Mouse (Mus musculus) myocyte (in vitro differentiated cells): Measurements from ENCODE around the gene Gtf2a1. TPM values are rescaled to one million over a fixed set of nuclear protein-coding genes. Genes with fewer than 3 reads are reported as not detected.

Experiments
- H3K27me3 ChIP-seq: one replicate; pipeline ENCODE4 v1.6.1; 2011; ENCODE audit not compliant: control insufficient read depth, insufficient read depth, insufficient read length
- H3K36me3 ChIP-seq: one replicate; pipeline ENCODE4 v1.6.1; 2011; ENCODE audit not compliant: control insufficient read depth, insufficient read depth
- H3K4me2 ChIP-seq: one replicate; pipeline ENCODE4 v1.6.1; 2011; ENCODE audit warnings: low read depth, control low read depth
- H3K4me3 ChIP-seq: one replicate; pipeline ENCODE4 v1.5.1; 2011; ENCODE audit warnings: mild to moderate bottlenecking, control low read depth, moderate library complexity
- H3K79me2 ChIP-seq: one replicate; pipeline ENCODE4 v1.6.1; 2011; ENCODE audit not compliant: control insufficient read depth, insufficient read depth
- H3ac ChIP-seq: one replicate; pipeline ENCODE4 v1.6.1; 2011; ENCODE audit not compliant: control insufficient read depth, insufficient read length
- CEBPB ChIP-seq: IDR thresholded peaks from 2 replicates; pipeline ENCODE4 v1.6.1; 2011; ENCODE audit warnings: mild to moderate bottlenecking, moderate library complexity; ENCODE audit not compliant: poor library complexity, insufficient read depth, severe bottlenecking
- E2F4 ChIP-seq: IDR thresholded peaks from one replicate; pipeline ENCODE4 v1.6.1; 2011; ENCODE audit warnings: mild to moderate bottlenecking, control low read depth, moderate library complexity; ENCODE audit not compliant: insufficient read depth
- MAX ChIP-seq: IDR thresholded peaks from one replicate; pipeline ENCODE4 v1.6.1; 2011; ENCODE audit warnings: low read depth, mild to moderate bottlenecking, control low read depth
- MYOD1 ChIP-seq, 3 experiments: IDR thresholded peaks; one replicate each; pipeline ENCODE4 v1.6.1; 2011; ENCODE audit warnings: control low read depth in 2 of 3, low read depth in 2 of 3, mild to moderate bottlenecking in 2 of 3, moderate library complexity in 1 of 3; ENCODE audit not compliant: insufficient read length in 2 of 3, control insufficient read depth in 1 of 3
- MYOG ChIP-seq, 3 experiments: IDR thresholded peaks; one replicate each; pipeline ENCODE4 v1.6.1; 2011; ENCODE audit warnings: control low read depth in 2 of 3, low read depth in 2 of 3, mild to moderate bottlenecking in 2 of 3; ENCODE audit not compliant: insufficient read length in 2 of 3, control insufficient read depth in 1 of 3, insufficient read depth in 1 of 3
- POLR2A ChIP-seq: IDR thresholded peaks from one replicate; pipeline ENCODE4 v1.6.1; 2011; ENCODE audit warnings: low read depth, mild to moderate bottlenecking, control low read depth, moderate library complexity; ENCODE audit not compliant: insufficient read length
- POLR2AphosphoS2 ChIP-seq: IDR thresholded peaks from one replicate; pipeline ENCODE4 v1.6.1; 2011; ENCODE audit warnings: low read depth, control low read depth; ENCODE audit not compliant: insufficient read length
- REST ChIP-seq: IDR thresholded peaks from one replicate; pipeline ENCODE4 v1.6.1; 2011; ENCODE audit warnings: mild to moderate bottlenecking, control low read depth, moderate library complexity; ENCODE audit not compliant: insufficient read depth, insufficient read length
- SRF ChIP-seq: IDR thresholded peaks from one replicate; pipeline ENCODE4 v1.6.1; 2011; ENCODE audit warnings: low read depth; ENCODE audit not compliant: control insufficient read depth, insufficient read length
- TCF12 ChIP-seq: IDR thresholded peaks from one replicate; pipeline ENCODE4 v1.6.1; 2011; ENCODE audit warnings: mild to moderate bottlenecking, control low read depth; ENCODE audit not compliant: poor library complexity, insufficient read depth, severe bottlenecking
- TCF3 ChIP-seq: IDR thresholded peaks from one replicate; pipeline ENCODE4 v1.6.1; 2011; ENCODE audit warnings: low read depth, control low read depth; ENCODE audit not compliant: insufficient read length
- USF1 ChIP-seq: IDR thresholded peaks from one replicate; pipeline ENCODE4 v1.6.1; 2011; ENCODE audit warnings: low read depth, mild to moderate bottlenecking, control low read depth, moderate library complexity
- polyA plus RNA-seq: library from polyadenylated mRNA; unstranded; fragments of >200 nt; fragmentation: generic; extraction: Trizol; gene quantifications from one replicate; pipeline ENCODE4 v1.2.1, GENCODE M21; 2012; ENCODE audit warnings: missing spikeins

The Gtf2a1 gene
- polyA plus RNA-seq, 1 experiment, result 5.8 TPM

GRCm38 (mm10) chr12:91549471-91549870 lies 40.8 kb downstream of the Gtf2a1 start:
- TF ChIP-seq MYOD1 (IDR thresholded peaks at IDR 0.05; ENCODE audit: control insufficient read depth in 1 of 3, insufficient read length in 2 of 3, low read depth in 2 of 3), result no peak
- TF ChIP-seq REST, result no peak
- TF ChIP-seq POLR2AphosphoS2, result no peak
- no peak for TF ChIP-seq E2F4
- no peak for TF ChIP-seq CEBPB
- TF ChIP-seq TCF12, result no peak
- no peak for TF ChIP-seq MAX
- no peak for TF ChIP-seq SRF
- no peak for TF ChIP-seq MYOG (IDR thresholded peaks at IDR 0.05; ENCODE audit: control insufficient read depth in 1 of 3, insufficient read depth in 1 of 3, insufficient read length in 2 of 3, low read depth in 2 of 3)
- no peak for TF ChIP-seq POLR2A
- no peak for TF ChIP-seq TCF3
- no peak for TF ChIP-seq USF1
- Histone ChIP-seq H3K79me2 (no peaks in the 10 kb centered on the region), H3K27me3 (no peaks in the 10 kb centered on the region), H3K36me3 (no peaks in the 10 kb centered on the region), H3ac (no peak overlapping the region), H3K4me3 (no peak overlapping the region), H3K4me2 (no peak overlapping the region)

GRCm38 (mm10) chr12:91540202-91540601 lies 50.1 kb downstream of the Gtf2a1 start:
- no peak overlapping the region for H3K4me2 ChIP-seq
- no peaks in the 10 kb centered on the region for H3K79me2 ChIP-seq
- H3K27me3 ChIP-seq, result no peaks in the 10 kb centered on the region
- TF ChIP-seq MYOD1 (IDR thresholded peaks at IDR 0.05; ENCODE audit: control insufficient read depth in 1 of 3, insufficient read length in 2 of 3, low read depth in 2 of 3), result no peak
- TF ChIP-seq USF1, result no peak
- no peak for TF ChIP-seq TCF12
- no peak for TF ChIP-seq TCF3
- no peak for TF ChIP-seq E2F4
- no peak for TF ChIP-seq REST
- TF ChIP-seq MYOG (IDR thresholded peaks at IDR 0.05; ENCODE audit: control insufficient read depth in 1 of 3, insufficient read depth in 1 of 3, insufficient read length in 2 of 3, low read depth in 2 of 3), result no peak
- TF ChIP-seq POLR2AphosphoS2, result no peak
- TF ChIP-seq MAX, result no peak
- TF ChIP-seq SRF, result no peak
- no peak for TF ChIP-seq POLR2A
- TF ChIP-seq CEBPB, result no peak
- no peak overlapping the region for H3K4me3 ChIP-seq
- H3K36me3 ChIP-seq, result no peaks in the 10 kb centered on the region
- no peak overlapping the region for H3ac ChIP-seq

- Histone ChIP-seq H3ac (no peak overlapping the region), H3K4me2 (no peak overlapping the region), H3K36me3 (no peaks in the 10 kb centered on the region), H3K79me2 (no peaks in the 10 kb centered on the region), H3K4me3 (no peak overlapping the region), H3K27me3 (peaks cover 10% of the 10 kb centered on the region)
- no peak for TF ChIP-seq TCF12
Measured at GRCm38 (mm10) chr12:91534514-91534913, 55.8 kb downstream of the Gtf2a1 start.

- H3ac ChIP-seq, result no peak overlapping the region
- peaks cover 6% of the 10 kb centered on the region for H3K27me3 ChIP-seq
- TF ChIP-seq TCF3, result no peak
- TF ChIP-seq REST, result no peak
- TF ChIP-seq E2F4, result no peak
- no peak for TF ChIP-seq USF1
- no peak for TF ChIP-seq POLR2AphosphoS2
- TF ChIP-seq TCF12, result no peak
- no peak for TF ChIP-seq POLR2A
- no peak for TF ChIP-seq MYOG (IDR thresholded peaks at IDR 0.05; ENCODE audit: control insufficient read depth in 1 of 3, insufficient read depth in 1 of 3, insufficient read length in 2 of 3, low read depth in 2 of 3)
- TF ChIP-seq MYOD1 (IDR thresholded peaks at IDR 0.05; ENCODE audit: control insufficient read depth in 1 of 3, insufficient read length in 2 of 3, low read depth in 2 of 3), result no peak
- TF ChIP-seq SRF, result no peak
- TF ChIP-seq CEBPB, result no peak
- no peak for TF ChIP-seq MAX
- no peak overlapping the region for H3K4me3 ChIP-seq
- no peak overlapping the region for H3K4me2 ChIP-seq
- no peaks in the 10 kb centered on the region for H3K79me2 ChIP-seq
- no peaks in the 10 kb centered on the region for H3K36me3 ChIP-seq
Measured at GRCm38 (mm10) chr12:91523626-91524025, 66.7 kb downstream of the Gtf2a1 start.

- H3K27me3 ChIP-seq, result peaks cover 5% of the 10 kb centered on the region
- no peaks in the 10 kb centered on the region for H3K79me2 ChIP-seq
- no peaks in the 10 kb centered on the region for H3K36me3 ChIP-seq
- H3K4me2 ChIP-seq, result no peak overlapping the region
- no peak overlapping the region for H3ac ChIP-seq
- H3K4me3 ChIP-seq, result no peak overlapping the region
- TF ChIP-seq MAX, result no peak
- TF ChIP-seq E2F4, result no peak
- no peak for TF ChIP-seq TCF12
- no peak for TF ChIP-seq MYOG (IDR thresholded peaks at IDR 0.05; ENCODE audit: control insufficient read depth in 1 of 3, insufficient read depth in 1 of 3, insufficient read length in 2 of 3, low read depth in 2 of 3)
- no peak for TF ChIP-seq TCF3
- no peak for TF ChIP-seq SRF
- no peak for TF ChIP-seq USF1
- TF ChIP-seq REST, result no peak
Measured at GRCm38 (mm10) chr12:91517808-91518207, 72.5 kb downstream of the Gtf2a1 start.
